Mouse (Mus musculus): ENCODE data around the gene Tpp1.

- TF ChIP-seq CHD2 (IDR thresholded peaks at IDR 0.05; ENCODE audit: low read length) (no peak), USF2 (conservative IDR thresholded peaks at IDR 0.05; ENCODE audit: low read depth, low read length) (no peak), PAX5 (IDR thresholded peaks at IDR 0.05; ENCODE audit: low read length) (no peak), HCFC1 (IDR thresholded peaks at IDR 0.05; ENCODE audit: low read depth, low read length) (no peak), POLR2A (IDR thresholded peaks at IDR 0.05; ENCODE audit: low read depth, low read length) (no peak), MAX (IDR thresholded peaks at IDR 0.05; ENCODE audit: low read length) (no peak), BHLHE40 (IDR thresholded peaks at IDR 0.05; ENCODE audit: low read depth, low read length) (no peak)
Measured at GRCm38 (mm10) chr7:105753281-105753680, 1.2 kb upstream of the Tpp1 start.

All from CH12.LX (cell line).